Mouse (Mus musculus) thymus, postnatal 25 days (tissue): ENCODE measurements around the gene Foxs1.

Experiments used
- DNase-seq: peaks from one replicate; pipeline ENCODE4 v3.0.0; 2022

Gene Foxs1

DNA sequence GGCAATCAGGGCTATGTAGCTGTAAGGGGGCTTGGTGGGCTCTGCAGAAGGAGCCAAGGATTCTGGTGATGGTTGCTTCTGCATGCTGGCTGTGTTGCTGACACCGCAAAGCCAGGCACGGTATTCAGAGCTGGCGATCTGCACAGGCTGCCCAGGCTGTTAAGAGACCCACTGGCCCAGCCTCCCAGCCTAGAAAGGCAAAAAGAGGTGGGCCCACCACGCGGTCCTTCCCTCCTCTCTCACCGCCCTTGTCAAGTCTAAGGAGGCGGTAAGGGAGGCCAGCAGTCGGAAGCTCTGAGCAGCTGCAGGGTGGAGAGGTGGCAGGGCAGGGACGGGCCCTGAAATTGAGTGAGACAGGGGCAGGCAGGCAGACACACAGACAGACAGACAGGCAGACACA is at the start of gene Foxs1:
Gene Foxs1 (minus strand): TSS at position 161 of the 400 bp plus-strand sequence.
- no peak for DNase-seq

DNA sequence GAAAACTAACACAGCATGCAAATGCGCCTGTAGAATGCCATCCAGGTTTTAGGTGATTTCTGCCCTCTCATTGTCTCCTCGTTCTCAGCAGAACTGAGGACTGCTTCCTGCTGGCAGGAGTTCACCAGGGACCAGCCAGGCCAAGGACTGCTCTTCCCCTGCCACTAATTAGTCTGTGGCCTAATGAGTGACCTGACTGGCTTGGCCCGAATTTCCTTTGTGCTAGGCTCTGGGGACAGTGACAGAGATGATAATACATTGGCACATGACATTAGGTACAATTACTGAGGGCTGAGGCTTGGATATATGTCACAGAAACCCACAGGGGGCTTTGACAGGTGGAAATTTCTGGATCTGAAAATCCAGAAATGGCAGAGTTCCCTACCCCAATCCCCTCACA is 44.0 kb upstream of the Foxs1 start:
- no peak for DNase-seq

DNA sequence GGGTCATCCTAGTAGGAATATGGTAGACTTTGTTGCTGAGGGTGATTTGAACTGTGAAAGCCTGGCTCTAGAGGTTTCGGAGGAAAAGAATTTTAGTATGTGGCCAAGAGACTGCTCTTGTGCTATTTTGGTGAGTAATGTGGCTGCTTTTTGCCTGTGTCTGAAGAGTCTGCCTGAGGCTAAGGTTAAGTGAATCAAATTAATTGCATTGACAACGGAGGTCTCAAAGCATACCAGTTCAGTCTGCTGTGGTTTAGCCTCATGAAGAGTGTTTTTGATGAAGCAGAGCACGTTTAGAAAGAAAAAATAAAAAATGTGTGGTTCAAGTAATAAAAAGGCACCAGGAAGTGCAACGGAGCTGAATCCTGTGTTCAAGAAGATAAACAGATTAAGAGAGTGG is 32.5 kb upstream of the Foxs1 start:
- DNase-seq = no peak

DNA sequence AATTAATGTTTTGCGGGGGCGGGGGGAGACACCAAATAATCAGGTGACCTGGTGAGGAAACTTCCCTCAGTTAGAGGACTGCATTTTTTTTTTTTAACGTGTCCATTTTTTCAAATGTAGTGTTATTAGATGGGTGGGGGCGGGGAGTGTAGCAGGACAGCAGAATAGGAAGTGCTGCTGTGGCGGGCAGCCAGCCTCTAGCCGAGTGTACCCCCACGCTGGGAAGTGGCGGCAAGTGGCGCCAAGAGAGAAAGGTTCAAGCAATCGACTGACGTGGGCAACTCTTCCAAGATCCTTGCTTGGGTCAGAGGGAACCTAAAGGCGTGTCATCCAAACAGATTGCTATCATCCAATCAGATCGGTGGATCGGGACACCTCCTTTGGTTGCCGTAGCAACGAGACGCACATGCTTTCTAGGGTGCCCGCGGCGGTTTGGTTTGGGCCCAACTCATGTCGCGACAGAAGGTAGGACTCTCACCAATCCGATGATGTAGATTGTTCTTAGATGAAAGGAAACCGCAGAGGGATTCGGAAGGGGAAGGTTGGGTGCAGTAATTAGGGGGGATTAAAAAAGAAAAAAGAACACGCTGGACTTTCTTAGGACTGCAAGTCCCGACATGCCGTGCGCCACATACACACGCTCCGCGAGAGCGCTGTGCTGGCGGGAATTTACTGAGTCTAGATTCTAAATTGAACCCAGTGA is 29.2 kb upstream of the Foxs1 start, which contains the start of gene Ttll9:
Gene Ttll9 (plus strand): TSS at position 395 of the 703 bp plus-strand sequence.
- peak; percentile 21 for DNase-seq

DNA sequence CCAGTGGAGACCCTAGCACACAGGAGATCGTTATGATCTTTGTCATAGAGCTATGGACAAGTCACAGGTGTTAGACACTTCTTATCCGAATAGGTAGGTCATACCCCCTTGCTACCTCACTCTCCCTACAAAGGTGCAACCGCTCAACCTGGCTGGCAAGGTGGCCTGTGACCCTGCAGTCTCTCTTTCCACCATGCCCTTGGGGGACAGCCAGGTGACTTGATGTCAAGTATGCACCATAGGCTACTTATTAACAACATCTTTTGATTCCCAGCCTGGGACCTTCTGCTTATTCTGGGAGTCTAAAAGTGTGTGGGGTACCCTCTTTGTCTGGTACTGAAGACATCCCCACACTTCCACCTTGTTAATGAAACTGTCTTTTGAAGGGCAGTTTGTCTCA is 25.1 kb upstream of the Foxs1 start:
- DNase-seq = no peak

DNA sequence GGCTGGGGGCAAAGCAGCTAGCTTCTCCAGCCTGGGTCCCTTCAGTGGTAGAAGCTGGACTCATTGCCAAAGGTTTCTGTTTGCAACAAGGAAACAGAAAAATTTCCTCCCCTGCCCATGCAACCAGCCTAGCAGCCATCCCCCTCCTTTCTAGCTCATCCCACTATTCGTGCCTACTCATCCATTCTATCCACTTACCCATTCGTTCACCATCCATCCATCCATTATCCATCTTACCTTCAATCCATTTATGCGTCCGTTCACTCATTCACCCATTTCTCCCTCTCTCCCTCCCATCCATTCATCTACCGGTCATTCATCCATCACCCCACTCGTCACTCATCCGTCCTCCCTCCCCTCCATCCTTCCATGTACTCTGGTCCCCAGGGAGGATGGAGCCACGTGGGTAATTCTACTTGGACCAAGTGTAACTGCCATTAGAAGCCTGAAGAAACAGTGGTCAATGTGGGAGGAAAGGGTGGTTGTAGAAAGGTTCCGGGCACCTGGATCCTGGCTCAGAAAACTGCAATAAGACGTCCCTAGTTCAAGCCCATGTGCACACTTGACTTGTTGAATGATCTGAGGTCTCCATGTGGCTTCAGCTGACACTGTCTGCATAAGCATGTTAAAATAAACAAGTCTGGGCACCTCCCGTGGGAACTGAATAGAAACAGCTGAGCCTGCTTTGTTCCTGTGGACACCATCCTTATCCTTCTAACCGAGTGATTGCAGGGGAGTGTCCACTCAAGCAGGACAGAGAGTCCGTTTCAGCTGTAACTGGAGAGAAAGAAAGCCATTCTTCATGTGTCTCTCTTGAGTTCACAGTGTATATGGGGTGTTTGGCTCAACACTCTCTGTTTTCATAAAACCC is 19.1 kb upstream of the Foxs1 start:
- DNase-seq = no peak

DNA sequence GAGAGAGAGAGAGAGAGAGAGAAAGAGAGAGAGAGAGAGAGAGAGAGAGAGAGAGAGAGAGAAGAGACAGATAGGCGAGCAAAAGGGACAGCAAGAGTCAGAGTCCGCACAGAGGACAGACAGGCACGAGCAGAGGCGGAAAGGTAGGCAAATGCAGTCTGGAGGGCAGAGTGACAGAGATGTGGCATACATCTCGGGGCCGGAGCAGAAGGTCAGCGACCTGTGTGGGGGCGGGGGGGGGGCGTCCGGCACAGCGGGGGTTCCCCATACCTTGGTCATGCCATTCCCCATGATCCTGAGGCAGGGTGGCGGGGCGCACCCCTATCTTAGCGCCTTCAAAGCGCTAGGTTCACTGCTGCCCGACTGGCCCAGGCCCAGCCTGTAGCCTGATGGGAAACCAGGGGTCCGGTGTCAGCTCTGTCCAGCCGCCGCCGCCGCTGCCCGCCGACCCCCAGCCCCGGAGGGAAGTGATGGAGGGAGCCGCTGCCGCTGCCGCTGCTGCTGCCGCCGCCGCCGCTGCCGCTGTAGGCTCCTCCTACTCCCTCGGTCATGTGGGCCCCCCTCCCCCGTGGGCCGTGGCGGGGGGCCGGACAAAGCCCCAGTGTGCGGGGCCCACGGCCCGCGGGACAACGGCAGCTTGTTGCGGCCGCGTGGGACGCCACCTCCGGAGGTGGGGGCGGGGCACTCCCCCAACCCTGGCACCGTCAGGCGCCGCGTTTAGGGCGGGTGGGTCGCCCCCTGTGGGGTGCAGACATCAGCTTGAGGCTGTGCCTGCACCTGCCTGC is 18.2 kb upstream of the Foxs1 start, which contains the start of gene Dusp15:
Gene Dusp15 (minus strand): TSS at position 634 of the 785 bp plus-strand sequence.
- peak; percentile 51 for DNase-seq

DNA sequence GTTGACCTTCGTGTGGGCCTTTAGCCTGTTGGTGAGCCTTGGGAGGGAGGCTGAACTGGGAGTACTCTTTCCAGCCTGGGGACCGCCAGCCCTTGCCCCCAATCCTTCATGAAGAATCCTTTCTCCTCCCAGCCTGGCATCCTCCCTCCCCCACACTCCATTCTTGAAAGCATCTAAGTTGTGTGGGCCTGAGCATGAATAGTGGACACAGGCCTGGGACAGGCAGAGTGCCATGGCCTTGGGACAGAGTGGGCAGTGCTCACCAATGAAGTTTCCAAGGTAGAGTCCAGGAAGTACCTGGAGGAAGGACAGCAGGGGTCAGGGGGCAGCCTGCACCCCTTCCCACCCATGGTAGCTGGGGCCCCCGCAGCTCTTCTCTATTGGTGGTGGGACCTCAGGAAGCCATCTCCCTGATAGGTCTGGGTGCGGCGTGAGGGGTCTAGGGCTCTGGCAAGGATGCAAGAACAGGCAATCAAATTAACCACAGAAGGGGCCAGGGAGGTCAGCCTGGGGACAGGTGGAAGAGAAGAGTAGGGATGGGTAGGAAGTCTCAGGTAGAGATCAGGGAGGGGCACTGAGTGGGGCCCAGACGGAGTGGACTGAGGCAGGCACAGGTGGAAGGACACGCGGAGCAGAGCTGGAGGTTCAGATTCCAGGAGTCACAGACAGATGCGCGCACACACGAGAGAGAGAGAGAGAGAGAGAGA is 17.5 kb upstream of the Foxs1 start:
- no peak for DNase-seq

DNA sequence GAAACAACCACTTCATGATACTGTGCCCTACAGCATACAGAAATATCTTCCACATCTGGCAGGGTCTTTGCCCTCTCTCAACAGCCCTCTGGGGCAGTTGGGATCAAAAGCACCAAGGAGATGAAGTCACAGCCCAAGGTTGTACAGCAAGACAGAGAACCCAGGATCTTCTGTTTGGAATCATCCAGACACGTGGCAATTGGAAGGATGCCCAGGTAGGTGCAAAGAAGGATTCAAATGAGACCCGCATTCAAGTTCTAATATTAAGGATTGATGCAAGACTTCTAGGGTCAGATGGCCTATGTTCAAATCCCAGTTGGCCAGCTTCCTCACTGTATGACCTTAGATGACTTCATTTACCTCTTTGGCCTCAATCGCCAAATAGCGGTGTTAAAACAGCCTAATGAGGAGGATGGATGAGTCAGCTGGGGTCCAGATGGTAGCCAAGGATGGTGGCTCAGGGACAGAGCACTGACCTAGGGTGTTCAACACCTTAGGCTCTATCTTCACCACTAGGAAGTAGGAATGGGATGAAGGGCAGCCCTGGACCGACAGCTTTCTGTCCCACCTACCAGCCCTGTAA is 15.5 kb upstream of the Foxs1 start:
- no peak for DNase-seq

DNA sequence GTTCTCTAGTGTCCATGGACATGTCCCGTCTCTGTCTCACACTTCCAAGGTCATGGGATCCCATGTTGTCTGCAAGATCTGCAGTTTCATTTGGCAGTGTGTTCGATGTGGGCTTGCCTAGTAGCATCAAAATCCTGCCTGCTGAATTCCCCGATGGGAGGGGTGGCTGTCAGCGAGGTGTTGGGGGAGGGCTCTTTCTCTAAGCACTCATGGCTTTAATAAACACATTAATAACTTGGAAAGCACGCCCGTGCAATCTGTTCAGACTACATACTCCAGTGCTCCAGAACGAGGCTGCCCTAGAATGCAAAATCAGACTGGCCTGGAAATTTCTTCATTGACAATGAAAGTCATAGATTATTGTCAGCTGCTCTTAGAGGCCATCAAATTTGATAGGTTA is 14.1 kb upstream of the Foxs1 start:
- DNase-seq = no peak

DNA sequence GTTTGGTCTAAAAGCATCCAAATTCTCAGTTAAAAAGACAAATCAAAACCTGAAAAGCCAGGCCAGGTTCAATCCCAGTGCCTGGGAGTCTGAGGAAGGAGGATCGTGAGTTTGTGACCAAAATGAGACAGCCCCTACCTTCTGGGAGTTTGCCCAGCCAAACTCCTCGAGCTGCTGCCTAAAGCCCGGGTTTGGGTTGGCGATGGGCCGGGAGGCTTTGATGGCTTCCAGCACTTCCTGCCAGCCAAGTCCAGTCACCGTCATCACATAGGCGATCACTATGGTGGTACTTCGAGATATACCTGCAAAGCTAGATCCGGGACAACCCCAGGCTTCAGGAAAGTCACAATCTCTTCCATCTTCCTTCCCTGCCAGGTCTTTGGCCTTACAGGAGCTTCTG is 11.0 kb upstream of the Foxs1 start:
- no peak for DNase-seq

DNA sequence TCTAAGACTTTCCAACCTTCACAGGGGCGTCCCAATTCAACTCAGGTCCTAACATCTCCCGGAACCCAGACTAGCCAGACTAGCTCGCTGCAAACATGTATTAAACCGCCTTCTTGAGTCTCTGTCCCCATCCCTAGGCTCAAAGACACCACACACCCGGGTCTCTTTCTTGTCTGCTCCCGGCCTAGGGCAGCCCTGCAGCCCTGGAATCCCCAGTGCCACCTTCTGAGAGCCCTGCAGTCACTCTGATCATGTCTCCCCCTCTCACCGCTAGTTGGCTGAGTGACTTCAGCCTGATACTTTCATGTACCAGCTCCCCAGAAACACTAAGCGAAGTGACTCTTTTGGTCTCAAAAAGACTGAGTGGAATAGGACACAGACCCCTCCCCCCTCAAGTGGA is 10.6 kb upstream of the Foxs1 start:
- no peak for DNase-seq

DNA sequence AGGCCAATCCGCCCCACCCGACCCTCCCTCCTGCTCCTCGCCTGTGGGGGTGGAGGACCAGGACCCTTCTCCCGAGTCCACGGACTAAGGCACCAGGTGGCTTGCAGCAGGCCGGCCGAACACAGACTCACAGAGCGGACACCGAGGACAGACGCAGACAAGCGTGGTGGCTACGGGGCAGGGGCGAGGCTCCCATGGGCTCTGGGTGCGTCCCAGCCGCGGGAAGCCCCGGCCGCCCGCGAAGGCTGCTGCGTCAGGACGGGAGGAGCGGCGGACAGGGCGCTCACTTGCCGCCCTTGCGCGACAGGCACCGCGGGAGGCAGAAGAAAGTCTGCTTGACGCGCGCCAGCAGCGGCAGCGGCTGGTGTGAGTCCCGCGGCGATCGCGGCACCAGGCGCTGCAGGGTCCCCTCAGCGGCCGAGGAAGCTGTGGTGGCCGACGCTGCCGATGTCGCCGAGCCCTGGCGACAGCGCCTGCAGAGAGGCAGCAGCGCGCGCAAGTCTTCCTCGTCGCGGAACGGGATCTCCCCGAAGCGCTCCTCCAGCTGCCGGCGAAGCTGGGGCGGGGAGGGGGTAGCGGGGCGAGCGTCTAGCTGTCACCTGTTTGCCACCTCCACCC is 10.0 kb upstream of the Foxs1 start:
- DNase-seq = no peak

DNA sequence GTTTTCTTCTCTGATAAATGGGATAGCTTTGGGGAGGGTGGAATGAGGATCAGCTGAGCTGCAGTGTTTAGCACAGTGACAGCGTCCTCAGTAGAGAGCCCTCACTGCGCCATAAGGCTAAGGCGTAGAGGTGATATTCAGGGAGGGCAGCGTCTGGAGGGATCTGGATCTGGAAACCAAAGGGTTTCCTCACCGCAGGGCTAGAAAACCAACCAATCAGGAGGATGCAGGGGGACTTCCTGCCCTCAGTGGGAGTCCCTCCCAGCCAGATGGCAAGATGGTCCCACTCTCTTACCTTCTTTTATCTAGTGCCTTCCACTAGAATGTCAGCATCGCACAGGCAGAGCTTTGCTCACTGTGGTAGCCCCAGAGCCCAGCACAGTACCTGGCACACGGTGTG is 8.8 kb upstream of the Foxs1 start:
- DNase-seq = peak; percentile 9

DNA sequence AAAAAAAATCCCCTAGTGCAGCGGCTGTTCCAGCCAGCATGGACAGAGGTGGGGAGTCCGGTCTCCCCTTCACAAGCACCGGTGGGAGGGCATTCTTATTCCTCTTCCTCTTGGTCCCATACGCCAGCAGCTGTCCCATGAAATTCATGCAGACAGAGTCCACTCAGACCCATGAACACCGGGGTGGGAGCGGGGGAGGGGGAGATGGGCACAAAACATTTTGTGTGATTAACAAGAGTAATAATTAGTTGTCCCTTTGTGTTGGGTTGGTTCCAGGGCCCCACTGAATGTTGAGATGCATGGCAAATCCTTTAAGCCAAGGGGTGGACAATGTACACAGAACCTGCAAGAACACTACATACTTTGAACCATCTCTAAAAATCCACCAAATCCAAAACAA is 8.1 kb upstream of the Foxs1 start:
- no peak for DNase-seq

DNA sequence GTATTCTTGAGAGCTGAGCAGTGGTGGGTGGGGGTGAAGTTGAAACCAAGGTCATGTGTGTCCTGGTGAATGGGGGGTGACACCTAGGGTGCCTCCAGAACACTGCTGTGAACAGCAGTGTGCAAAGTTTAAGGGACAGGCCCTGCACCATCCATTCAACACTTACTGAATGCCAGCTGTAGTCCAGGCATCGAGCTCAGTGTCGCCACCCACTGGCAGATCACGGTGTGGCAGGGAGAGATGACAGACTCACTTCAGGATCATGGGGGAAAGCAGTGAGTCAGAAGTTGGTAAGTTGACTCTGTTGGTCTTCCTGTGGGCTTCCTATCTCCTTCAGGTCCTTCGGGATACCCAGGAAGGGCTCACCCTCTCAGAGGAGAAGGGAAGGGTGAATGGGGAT is 6.8 kb upstream of the Foxs1 start:
- DNase-seq = peak; percentile 55

DNA sequence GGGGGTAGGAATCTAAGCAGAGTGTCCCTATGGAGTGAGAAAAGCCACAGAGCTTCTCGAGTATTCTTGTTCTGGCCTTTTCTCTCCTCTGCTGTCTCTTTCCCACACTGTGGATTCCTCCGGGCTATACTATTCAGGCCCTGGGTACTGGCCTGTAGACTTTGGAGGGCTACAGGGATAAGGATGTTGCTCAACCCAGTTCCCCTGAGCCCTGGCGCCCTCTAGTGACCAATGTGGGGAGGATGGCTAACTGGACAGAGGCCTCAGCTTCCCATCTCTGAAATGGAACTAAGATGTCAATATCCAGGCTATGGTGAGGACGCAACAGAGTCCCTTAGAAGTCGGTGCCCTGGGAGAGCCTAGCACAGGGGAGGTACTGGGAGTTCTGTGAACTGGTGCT is 606 bp upstream of the Foxs1 start:
- DNase-seq = peak; percentile 43

DNA sequence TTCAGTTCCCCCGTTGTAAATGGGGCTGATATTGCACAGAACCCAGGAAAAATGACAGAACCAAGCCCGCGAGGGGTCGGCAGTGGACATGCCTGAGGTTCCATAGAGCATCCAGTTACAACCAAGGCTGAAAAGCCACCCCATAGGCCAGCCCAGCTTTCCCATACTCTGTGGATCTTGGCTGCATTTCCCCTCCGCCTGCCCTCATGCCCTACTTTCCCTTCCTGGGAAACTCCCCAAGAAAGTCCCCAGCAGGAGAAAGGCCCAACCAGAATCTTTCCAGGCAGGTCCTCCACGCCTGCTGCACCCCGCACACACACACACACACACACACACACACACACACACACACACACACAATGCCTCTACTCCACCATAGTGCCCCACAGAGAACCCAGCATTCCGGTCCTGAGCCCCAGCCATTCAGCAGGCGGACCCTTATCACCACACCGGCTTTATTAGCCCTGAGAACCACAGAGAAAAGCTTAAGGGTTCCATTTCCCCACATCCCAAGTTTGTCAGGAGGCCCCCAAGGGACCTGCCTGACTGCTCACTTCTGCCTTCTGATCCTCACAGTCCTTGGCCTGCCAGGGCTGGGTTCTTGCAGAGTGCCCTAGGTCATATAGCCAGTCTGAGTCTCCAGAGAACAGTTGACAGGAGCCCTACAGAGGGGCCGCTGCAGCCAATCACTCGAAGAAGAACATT is 1.4 kb downstream of the Foxs1 start:
- DNase-seq = no peak

DNA sequence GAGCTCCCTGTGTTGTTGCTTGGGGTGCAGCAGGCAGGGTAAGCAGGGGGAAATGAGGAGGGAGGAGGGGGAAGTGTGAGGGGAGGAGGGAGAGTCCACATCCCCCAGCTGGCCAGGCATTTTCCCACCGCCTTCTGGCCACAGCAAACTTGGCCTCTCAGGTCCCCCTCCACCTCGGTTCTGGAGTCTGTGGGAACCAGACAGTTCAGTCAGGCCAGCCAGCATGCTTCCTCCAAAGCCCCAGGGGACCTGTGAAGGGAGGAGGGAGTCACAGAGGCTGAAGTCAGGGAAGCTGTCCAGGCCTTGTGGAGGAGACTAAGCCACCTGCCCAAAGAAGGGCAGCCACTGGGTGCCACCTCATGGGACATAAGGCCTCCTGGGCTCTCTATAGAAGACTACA is 2.7 kb downstream of the Foxs1 start:
- DNase-seq = no peak

DNA sequence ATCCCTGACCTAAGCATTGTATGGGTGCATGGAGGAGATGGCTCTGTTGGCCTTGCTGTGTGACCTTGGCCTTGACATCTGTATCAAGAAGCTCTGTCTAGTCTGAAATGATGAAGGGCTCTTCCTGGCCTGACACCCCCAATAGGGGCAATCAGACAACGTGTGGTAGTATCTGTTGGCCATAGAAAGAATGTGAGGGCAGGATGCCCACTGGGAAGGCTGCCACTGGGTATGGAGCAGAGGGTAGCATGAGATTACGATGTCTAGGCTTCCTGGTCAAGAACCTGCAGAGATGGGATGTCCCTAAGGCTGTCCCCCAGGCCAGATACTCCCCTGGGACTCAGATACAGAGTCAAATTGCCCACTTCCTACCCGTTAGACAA is 4.0 kb downstream of the Foxs1 start:
- DNase-seq = no peak
